ENCODE assay signal across 8 mouse cellular contexts in genomic region chr2:118925952-118926351, GRCm38 (mm10). TPM values are rescaled to one million over a fixed set of nuclear protein-coding genes. Genes with fewer than 3 reads are reported as not detected.
DNase-seq lines count a peak whose midpoint lies in the region; ATAC-seq and TF ChIP-seq lines count a peak whose summit lies in the region.

No protein-coding gene starts in this region.

- DNase-seq in heart, adult 2 months: no peak
- DNase-seq in heart, postnatal 14 days: no peak
- DNase-seq in forebrain, embryonic 11.5 days (ENCODE audit: low spot score): no peak
- DNase-seq in liver, embryonic 13.5 days: no peak
- DNase-seq in ovary, postnatal 10 days (ENCODE audit: low spot score): no peak
- DNase-seq in left cerebral cortex, postnatal 25 days (ENCODE audit: low spot score in 2 of 2): no peak
- DNase-seq in lung, postnatal 14 days: no peak

- peaks cover 5% of the 10 kb centered on the region for H3K4me1 ChIP-seq in heart, adult 2 months (ENCODE audit: control insufficient read depth, insufficient read depth, low read length)
- H3K4me1 ChIP-seq in forebrain, embryonic 11.5 days (replicated peaks; ENCODE audit: control insufficient read depth, insufficient read depth, low read length): peaks cover 8% of the 10 kb centered on the region
- peaks cover 50% of the 10 kb centered on the region for H3K4me1 ChIP-seq in liver, embryonic 13.5 days (replicated peaks)

- no peaks in the 10 kb centered on the region for H3K79me2 ChIP-seq in heart, adult 2 months (replicated peaks; ENCODE audit: control insufficient read depth, insufficient read depth, low read length)

- WGBS in heart, adult 2 months: 2% methylated on average over 6 of the region's 6 CpGs
- WGBS in forebrain, embryonic 11.5 days: 2% methylated on average over 6 of the region's 6 CpGs
- 2% methylated on average over 6 of the region's 6 CpGs for WGBS in liver, embryonic 13.5 days (ENCODE audit: insufficient replicate concordance)

- no peaks in the 10 kb centered on the region for H3K36me3 ChIP-seq in heart, adult 2 months (ENCODE audit: control insufficient read depth, insufficient read depth, low read length)
- H3K36me3 ChIP-seq in forebrain, embryonic 11.5 days (ENCODE audit: control insufficient read depth, insufficient read depth, low read length): no peaks in the 10 kb centered on the region; the same call in 1 of the 2 replicates
- H3K36me3 ChIP-seq in liver, embryonic 13.5 days: peaks cover 31% of the 10 kb centered on the region

- peak overlapping the region; percentile 80 for H3K4me3 ChIP-seq in heart, adult 2 months
- H3K4me3 ChIP-seq in forebrain, embryonic 11.5 days (ENCODE audit: low read depth, low read length): peak overlapping the region; percentile 63
- H3K4me3 ChIP-seq in liver, embryonic 13.5 days (replicated peaks): peak overlapping the region; percentile 80

- TF ChIP-seq CTCF in heart, adult 2 months (IDR thresholded peaks at IDR 0.05): no peak

- TF ChIP-seq EP300 in heart, adult 2 months (IDR thresholded peaks at IDR 0.05; ENCODE audit: insufficient read depth, low read depth, low read length): no peak

- peak; percentile 18 for ATAC-seq in CD4-positive, CD25-positive, alpha-beta regulatory T cell, adult 4 months
- peak; percentile 66 for ATAC-seq in forebrain, embryonic 11.5 days (replicated peaks; ENCODE audit: low FRiP score)
- ATAC-seq in liver, embryonic 13.5 days (ENCODE audit: low read depth): peak; percentile 57

- peak overlapping the region; percentile 85 for H3K27ac ChIP-seq in heart, adult 2 months
- no peak overlapping the region for H3K27ac ChIP-seq in forebrain, embryonic 11.5 days (ENCODE audit: low read depth, low read length)
- peak overlapping the region; percentile 56; the same call in 1 of the 2 replicates for H3K27ac ChIP-seq in liver, embryonic 13.5 days

- TF ChIP-seq POLR2A in heart, adult 2 months (IDR thresholded peaks at IDR 0.05; ENCODE audit: insufficient read depth, low read depth, low read length): no peak; the same call in 1 of the 2 replicates

- no peaks in the 10 kb centered on the region for H3K27me3 ChIP-seq in heart, adult 2 months (ENCODE audit: control insufficient read depth, insufficient read depth, low read length)
- H3K27me3 ChIP-seq in forebrain, embryonic 11.5 days (ENCODE audit: control insufficient read depth, insufficient read depth, low read length): no peaks in the 10 kb centered on the region
- no peaks in the 10 kb centered on the region for H3K27me3 ChIP-seq in liver, embryonic 13.5 days

- H3K9ac ChIP-seq in heart, adult 2 months (ENCODE audit: low read depth, low read length): peak overlapping the region; percentile 34
- H3K9ac ChIP-seq in forebrain, embryonic 11.5 days (ENCODE audit: low read length): peak overlapping the region; percentile 91
- H3K9ac ChIP-seq in liver, embryonic 13.5 days: peak overlapping the region; percentile 84

- intact Hi-C loops in heart, adult 2 months (cut with DNase I): loop anchor here (2.0 kb wide), 1 partner anchor 21 kb away; no protein-coding TSS in a partner anchor
- intact Hi-C loops in heart, postnatal 14 days (cut with DNase I): no loop called here
- intact Hi-C loops in left cerebral cortex, postnatal 25 days (cut with DNase I): no loop called here

- peak overlapping the region; percentile 97 for H3K4me2 ChIP-seq in forebrain, embryonic 11.5 days (ENCODE audit: low read depth, low read length, severe bottlenecking)
- peak overlapping the region; percentile 98 for H3K4me2 ChIP-seq in liver, embryonic 13.5 days

- no peaks in the 10 kb centered on the region for H3K9me3 ChIP-seq in forebrain, embryonic 11.5 days (ENCODE audit: control insufficient read depth, low read length)
- H3K9me3 ChIP-seq in liver, embryonic 13.5 days (replicated peaks): no peaks in the 10 kb centered on the region

RNA-seq across cellular contexts. Expression of gene Chst14, which starts 0.3 kb away (rescaled TPM):
- 1 to 10 TPM; 7.8 to 8.2 TPM for total RNA-seq in heart, adult 2 months (2021)
- 9.5 and 10.4 TPM in 2 replicates for polyA plus RNA-seq in heart, adult 2 months (2012; rRNA removed)
- 10 to 100 TPM; 10.2 to 11.3 TPM for total RNA-seq in heart, postnatal 14 days (2021)
- 1 to 10 TPM in 1 of 2 experiments, under 1 TPM in 1; 0.96 to 1.5 TPM for polyA plus RNA-seq in CD4-positive, CD25-positive, alpha-beta regulatory T cell, adult 4 months (2017; shearing (Covaris generic))
- 15.7 and 20.4 TPM in 2 replicates for polyA plus RNA-seq in forebrain, embryonic 11.5 days (2014; fragmentation: Nextera tagmentation; extraction: Ambion mirVana)
- 5.2 and 5.4 TPM in 2 replicates for polyA plus RNA-seq in liver, embryonic 13.5 days (2015; fragmentation: Nextera tagmentation; extraction: Ambion mirVana)
- 1 to 10 TPM; 2.3 to 2.5 TPM for total RNA-seq in left cerebral cortex, postnatal 25 days (2021)

RNA-seq across cellular contexts. Expression of gene Bahd1, which starts 25.8 kb away (rescaled TPM):
- total RNA-seq in heart, adult 2 months (2021): 10 to 100 TPM; 14.8 to 20.1 TPM
- polyA plus RNA-seq in heart, adult 2 months (2012; rRNA removed): 9.5 and 9.9 TPM in 2 replicates
- total RNA-seq in heart, postnatal 14 days (2021): 10 to 100 TPM; 15.9 to 17.7 TPM
- 1 to 10 TPM; 2.5 to 3.8 TPM for polyA plus RNA-seq in CD4-positive, CD25-positive, alpha-beta regulatory T cell, adult 4 months (2017; shearing (Covaris generic))
- polyA plus RNA-seq in forebrain, embryonic 11.5 days (2014; fragmentation: Nextera tagmentation; extraction: Ambion mirVana): 1.3 TPM in 2 replicates
- polyA plus RNA-seq in liver, embryonic 13.5 days (2015; fragmentation: Nextera tagmentation; extraction: Ambion mirVana): 2.3 and 2.5 TPM in 2 replicates
- 10 to 100 TPM; 38.8 to 41.9 TPM for total RNA-seq in left cerebral cortex, postnatal 25 days (2021)

Comparison
In these comparisons a context has a peak if more than half of its experiments do, and no peak if none do; other contexts are left out.
1. H3K9ac ChIP-seq: peak in every context shown above with its lines; median percentile 91 in forebrain, embryonic 11.5 days; 84 in liver, embryonic 13.5 days; 34 in heart, adult 2 months.